Mouse (Mus musculus): ENCODE measurements at regions not wholly inside any gene's neighbourhood (a gene's known extent, or its start where the extent isn't known, plus 50 kb on each side); places are given as distances from the start of the nearest gene placed in this dataset.

DNA sequence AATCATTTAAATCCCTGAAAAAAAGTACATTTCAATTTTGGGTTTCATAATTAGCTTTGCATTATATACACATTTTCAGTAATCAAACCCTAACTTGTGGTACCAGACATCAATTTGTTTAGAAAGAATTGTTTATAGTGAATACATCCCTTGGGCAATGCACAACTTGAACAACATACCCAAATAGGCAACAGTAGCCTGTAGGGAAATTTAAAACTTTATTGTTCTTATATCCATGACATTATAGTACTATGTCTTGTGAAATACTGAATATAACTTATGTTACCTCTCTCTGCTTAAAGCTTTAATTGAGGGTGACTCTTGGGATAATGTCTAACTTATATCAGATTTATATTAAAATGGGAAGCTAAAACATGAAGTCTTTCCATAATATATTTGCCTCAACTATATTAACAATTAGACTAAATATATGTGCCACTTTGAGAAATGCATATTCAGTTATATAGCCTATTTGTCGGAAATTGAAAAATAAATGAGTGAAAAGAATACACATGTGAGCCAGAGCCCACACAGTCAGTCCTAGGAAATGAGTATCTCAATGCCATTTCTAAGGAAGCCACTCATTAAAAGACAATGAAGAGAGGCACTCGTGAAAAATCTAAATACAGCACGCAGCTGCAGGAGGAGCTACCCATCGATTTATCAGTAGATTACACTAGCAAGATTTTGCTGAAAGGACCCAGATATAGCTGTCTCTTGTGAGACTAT lies 458.1 kb upstream of the Slitrk6 start:
- no peaks in the 10 kb centered on the region for H3K4me1 ChIP-seq
- H3K9me3 ChIP-seq: no peaks in the 10 kb centered on the region
- H3K27me3 ChIP-seq (replicated peaks): no peaks in the 10 kb centered on the region
- 79% methylated on average over 4 of the region's 4 CpGs for WGBS
- no peak overlapping the region for H3K27ac ChIP-seq
- H3K9ac ChIP-seq: no peak overlapping the region
- no peaks in the 10 kb centered on the region for H3K36me3 ChIP-seq (replicated peaks)
- no peak overlapping the region for H3K4me2 ChIP-seq
- no peak for ATAC-seq (replicated peaks)
- H3K4me3 ChIP-seq: no peak overlapping the region

DNA sequence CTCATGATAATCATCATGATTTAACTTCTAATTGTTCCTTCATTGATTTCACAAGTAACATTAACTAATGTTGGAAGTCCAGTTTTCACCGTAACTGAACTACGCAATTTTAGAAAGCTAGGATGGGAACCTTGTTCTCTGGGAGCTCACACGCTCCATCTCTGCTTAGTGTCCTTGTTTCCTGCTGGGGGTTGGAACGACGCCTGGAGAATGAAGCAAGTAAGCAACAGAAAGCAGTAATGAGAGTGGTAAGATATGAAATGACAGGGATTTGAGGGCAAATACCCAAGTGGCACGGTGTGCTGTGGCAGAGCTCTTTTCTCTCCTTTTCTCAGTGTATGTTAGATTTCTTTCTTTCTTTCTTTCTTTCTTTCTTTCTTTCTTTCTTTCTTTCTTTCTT lies 448.0 kb upstream of the Slitrk5 start:
- no peaks in the 10 kb centered on the region for H3K9me3 ChIP-seq
- no peaks in the 10 kb centered on the region for H3K4me1 ChIP-seq
- no peak overlapping the region for H3K9ac ChIP-seq
- H3K27ac ChIP-seq: no peak overlapping the region
- H3K36me3 ChIP-seq (replicated peaks): no peaks in the 10 kb centered on the region
- no peak overlapping the region for H3K4me2 ChIP-seq
- no peak for ATAC-seq (replicated peaks)
- no peak overlapping the region for H3K4me3 ChIP-seq
- 80% methylated on average over 6 of the region's 6 CpGs for WGBS
- no peaks in the 10 kb centered on the region for H3K27me3 ChIP-seq (replicated peaks)

DNA sequence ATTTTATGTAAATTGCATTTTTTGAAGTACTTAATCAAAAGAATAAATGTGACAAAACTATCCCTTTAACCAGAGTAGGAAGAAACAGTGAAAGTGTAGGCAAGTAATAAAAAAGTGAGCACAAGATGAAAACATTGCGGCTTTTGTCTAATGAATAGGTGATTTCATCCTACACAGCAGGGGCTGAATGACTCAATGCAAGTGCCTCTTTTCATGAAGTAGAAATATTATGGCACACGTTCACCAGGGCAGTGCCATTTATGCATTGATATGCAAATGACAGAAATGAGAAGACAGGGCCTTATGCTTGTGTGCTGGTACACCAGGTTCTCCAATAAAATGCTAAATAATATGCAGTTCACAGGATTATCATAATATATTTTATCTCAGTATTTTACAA lies 435.8 kb upstream of the Slitrk5 start:
- Histone ChIP-seq H3K9ac (no peak overlapping the region), H3K4me3 (no peak overlapping the region), H3K36me3 (replicated peaks) (no peaks in the 10 kb centered on the region), H3K27me3 (replicated peaks) (no peaks in the 10 kb centered on the region), H3K27ac (no peak overlapping the region), H3K4me1 (no peaks in the 10 kb centered on the region), H3K9me3 (no peaks in the 10 kb centered on the region), H3K4me2 (no peak overlapping the region)
- no peak for ATAC-seq (replicated peaks)
- 43% methylated on average over 2 of the region's 2 CpGs for whole genome bisulfite sequencing

DNA sequence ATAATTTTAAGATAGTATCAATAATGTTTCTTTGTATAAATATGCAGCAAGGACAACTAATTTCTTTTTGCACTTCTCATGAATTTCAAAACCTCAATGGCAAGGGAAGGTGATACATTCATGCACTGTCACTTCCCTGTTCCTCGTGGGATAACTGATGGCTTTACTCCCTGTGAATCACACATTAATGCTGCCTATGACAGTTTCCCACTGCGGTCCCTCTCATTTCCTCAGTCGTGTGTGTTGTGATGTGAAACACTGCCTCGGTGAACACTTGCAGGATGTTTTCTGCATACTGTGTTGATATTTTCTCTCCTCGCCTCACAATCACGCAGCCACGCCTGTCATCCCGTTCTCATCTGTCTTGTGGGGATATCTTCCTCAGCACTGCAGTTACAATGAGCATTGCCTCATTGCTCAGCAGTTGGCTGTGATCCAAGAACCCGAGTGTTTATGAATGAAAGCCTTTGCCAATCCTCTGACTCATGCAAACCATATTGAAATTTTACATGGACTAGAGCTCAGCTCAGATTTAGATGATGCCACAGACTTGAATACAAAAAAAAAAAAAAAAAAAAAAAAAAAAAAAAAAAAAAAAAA lies 425.4 kb upstream of the Slitrk5 start:
- Histone ChIP-seq H3K4me2 (peak overlapping the region; percentile 36), H3K4me1 (peaks cover 7% of the 10 kb centered on the region; the same call in 1 of the 2 replicates), H3K27ac (no peak overlapping the region), H3K4me3 (peak overlapping the region; percentile 11; the same call in 1 of the 2 replicates), H3K27me3 (replicated peaks) (no peaks in the 10 kb centered on the region), H3K9me3 (no peaks in the 10 kb centered on the region), H3K36me3 (replicated peaks) (no peaks in the 10 kb centered on the region), H3K9ac (no peak overlapping the region)
- WGBS: 29% methylated on average over 9 of the region's 9 CpGs
- peak; percentile 93 for ATAC-seq (replicated peaks)

DNA sequence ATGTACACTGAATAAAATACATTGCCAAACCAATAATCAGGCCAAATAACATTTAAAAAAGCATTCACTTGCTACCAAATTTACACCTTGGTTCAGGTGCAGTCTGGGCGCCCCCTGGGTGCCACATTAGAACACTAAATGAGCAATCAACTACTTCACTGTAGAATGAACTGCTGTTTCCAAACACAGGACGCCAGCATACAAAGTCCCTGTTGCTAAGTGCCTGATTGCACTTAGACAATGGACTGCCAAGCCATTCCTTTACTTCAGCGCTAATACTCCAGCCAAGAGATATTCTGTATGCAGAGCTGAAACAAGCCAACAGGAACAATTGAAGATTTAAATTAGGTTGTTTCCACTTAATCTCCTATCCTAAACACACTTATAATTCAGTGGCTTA lies 421.7 kb upstream of the Slitrk5 start:
- Histone ChIP-seq H3K9ac (no peak overlapping the region), H3K27ac (no peak overlapping the region), H3K9me3 (no peaks in the 10 kb centered on the region), H3K4me2 (no peak overlapping the region), H3K4me1 (peaks cover 7% of the 10 kb centered on the region; the same call in 1 of the 2 replicates), H3K4me3 (no peak overlapping the region), H3K27me3 (replicated peaks) (no peaks in the 10 kb centered on the region), H3K36me3 (replicated peaks) (no peaks in the 10 kb centered on the region)
- WGBS: 9% methylated on average over 3 of the region's 3 CpGs
- 0 out of 2 replicates have a peak, but pooled peaks have one; percentile 62 for ATAC-seq (replicated peaks)

DNA sequence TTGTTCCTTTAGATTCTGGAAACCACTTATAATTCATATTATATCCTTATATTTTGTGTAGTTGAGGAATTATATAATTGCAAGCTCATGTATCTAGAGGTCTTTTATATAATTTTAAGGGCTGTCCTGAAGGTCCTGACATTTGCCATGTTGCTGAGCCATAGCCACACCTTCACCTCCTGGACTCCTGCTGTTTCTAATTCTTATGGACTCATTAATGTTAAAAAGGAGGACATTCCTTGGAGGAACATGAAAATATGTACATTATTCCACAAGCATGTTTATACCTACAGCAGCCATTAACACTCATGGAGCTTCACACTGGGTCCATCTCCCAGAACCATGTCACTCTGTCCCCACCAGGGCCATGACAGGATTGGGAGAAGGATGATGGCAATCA lies 413.2 kb upstream of the Slitrk5 start:
- Histone ChIP-seq H3K27ac (no peak overlapping the region), H3K4me2 (no peak overlapping the region), H3K4me3 (no peak overlapping the region), H3K9me3 (no peaks in the 10 kb centered on the region), H3K27me3 (replicated peaks) (no peaks in the 10 kb centered on the region), H3K9ac (no peak overlapping the region), H3K4me1 (no peaks in the 10 kb centered on the region), H3K36me3 (replicated peaks) (no peaks in the 10 kb centered on the region)
- ATAC-seq (replicated peaks): no peak

DNA sequence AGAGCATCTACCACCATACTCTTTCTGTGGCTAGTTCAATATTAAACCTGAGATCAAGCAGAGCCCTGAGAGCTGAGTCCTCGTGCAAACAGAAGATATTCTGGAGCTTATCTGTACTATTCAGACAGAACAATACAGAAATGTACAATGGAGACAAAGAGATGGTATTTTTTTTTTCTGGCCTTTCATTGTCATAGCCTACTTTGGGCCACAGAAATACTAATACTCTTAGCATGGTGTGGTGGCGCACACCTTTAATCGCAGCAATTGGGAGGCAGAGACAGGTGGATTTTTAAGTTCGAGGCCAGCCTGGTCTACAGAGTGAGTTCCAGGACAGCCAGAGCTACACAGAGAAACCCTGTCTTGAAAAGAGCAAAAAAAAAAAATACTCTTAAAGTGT lies 404.7 kb upstream of the Slitrk5 start:
- no peak for ATAC-seq (replicated peaks)
- H3K4me1 ChIP-seq: no peaks in the 10 kb centered on the region
- H3K27ac ChIP-seq: no peak overlapping the region
- no peaks in the 10 kb centered on the region for H3K36me3 ChIP-seq (replicated peaks)
- no peak overlapping the region for H3K9ac ChIP-seq
- no peaks in the 10 kb centered on the region for H3K27me3 ChIP-seq (replicated peaks)
- 70% methylated on average over 4 of the region's 4 CpGs for WGBS
- H3K4me2 ChIP-seq: no peak overlapping the region
- H3K4me3 ChIP-seq: no peak overlapping the region
- H3K9me3 ChIP-seq: no peaks in the 10 kb centered on the region

DNA sequence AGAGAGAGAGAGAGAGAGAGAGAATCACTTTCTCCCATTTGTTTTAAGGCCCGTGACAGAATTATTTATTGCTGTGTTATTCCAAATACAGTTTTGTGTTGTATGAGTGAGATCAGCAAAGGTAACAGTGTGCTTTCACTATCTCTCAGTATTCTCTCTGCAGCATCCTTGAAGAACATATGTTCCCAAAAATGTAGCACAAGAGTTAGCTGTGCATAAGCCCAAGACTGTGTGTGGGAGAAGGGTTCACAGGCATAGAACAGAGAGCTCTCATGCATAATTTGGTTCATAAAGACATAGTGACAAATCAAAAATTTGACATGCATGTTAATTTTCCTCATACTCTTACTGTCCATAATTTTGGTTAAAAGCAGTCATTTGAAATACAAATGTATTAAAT lies 393.5 kb upstream of the Slitrk5 start:
- Histone ChIP-seq H3K27me3 (replicated peaks) (no peaks in the 10 kb centered on the region), H3K4me2 (no peak overlapping the region), H3K36me3 (replicated peaks) (no peaks in the 10 kb centered on the region), H3K9ac (no peak overlapping the region), H3K9me3 (no peaks in the 10 kb centered on the region), H3K4me1 (no peaks in the 10 kb centered on the region), H3K27ac (no peak overlapping the region), H3K4me3 (no peak overlapping the region)
- 97% methylated on average over 1 of the region's 1 CpGs for WGBS
- no peak for ATAC-seq (replicated peaks)

DNA sequence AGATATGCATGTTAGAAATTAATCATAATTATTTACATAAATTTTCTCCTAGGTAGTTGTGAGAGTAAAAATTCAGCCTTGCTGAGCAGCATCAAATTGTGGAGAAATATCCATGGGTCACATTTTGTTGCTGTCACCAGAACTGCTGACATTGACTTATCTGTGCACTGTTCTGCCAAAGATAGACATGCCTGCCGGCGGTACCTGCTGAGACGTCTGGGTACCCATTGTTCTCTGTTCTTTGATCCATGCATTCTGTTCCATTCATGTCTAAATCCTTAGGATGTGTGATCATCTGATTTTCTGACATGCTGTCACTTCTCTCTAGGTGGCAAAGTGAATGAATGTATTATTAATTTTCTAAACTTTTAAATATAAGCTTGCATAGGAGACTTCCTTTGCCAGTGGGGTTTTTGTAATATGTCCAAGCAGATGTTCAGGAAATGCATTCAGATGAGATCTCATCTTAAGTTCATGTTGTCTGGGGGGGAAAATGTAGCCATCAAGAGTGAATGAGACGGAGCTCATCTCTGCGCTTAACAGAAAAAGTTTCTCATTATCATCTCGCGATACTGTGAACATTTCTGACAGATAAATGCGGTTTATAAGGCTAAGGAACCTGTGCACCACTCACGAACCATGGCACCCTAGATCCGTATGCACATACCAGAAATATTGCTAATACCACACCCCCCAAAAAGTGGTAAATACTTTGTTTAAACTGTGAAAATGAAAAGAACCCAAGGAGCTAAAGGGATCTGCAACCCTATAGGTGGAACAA lies 391.0 kb upstream of the Slitrk5 start:
- no peak overlapping the region for H3K9ac ChIP-seq
- no peaks in the 10 kb centered on the region for H3K4me1 ChIP-seq
- ATAC-seq (replicated peaks): peak; percentile 93
- H3K36me3 ChIP-seq (replicated peaks): no peaks in the 10 kb centered on the region
- H3K4me3 ChIP-seq: no peak overlapping the region
- no peak overlapping the region for H3K4me2 ChIP-seq
- no peak overlapping the region for H3K27ac ChIP-seq
- no peaks in the 10 kb centered on the region for H3K27me3 ChIP-seq (replicated peaks)
- no peaks in the 10 kb centered on the region for H3K9me3 ChIP-seq
- WGBS: 55% methylated on average over 10 of the region's 10 CpGs

DNA sequence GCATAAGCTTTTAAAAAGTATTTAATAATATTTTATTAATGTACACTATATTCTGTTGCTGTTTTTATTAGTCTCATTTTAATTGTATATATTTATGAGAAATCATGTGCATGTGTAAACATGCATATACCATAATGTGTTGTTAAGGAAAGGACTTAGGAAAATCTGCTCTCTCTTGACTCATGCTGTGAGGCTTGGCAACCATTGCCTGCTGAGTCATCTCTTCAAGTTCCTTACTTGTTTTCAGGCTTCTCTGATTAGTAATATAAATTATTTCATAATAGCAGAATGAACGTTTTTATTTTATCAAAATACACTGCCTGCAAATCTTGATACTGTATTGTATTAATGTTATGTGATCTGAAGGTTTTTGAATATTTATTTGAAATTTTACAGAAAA lies 388.9 kb upstream of the Slitrk5 start:
- Histone ChIP-seq H3K36me3 (replicated peaks) (no peaks in the 10 kb centered on the region), H3K4me3 (no peak overlapping the region), H3K27ac (no peak overlapping the region), H3K4me1 (no peaks in the 10 kb centered on the region), H3K9me3 (no peaks in the 10 kb centered on the region), H3K9ac (no peak overlapping the region), H3K4me2 (no peak overlapping the region), H3K27me3 (replicated peaks) (no peaks in the 10 kb centered on the region)
- WGBS: 60% methylated on average over 1 of the region's 1 CpGs
- no peak for ATAC-seq (replicated peaks)

DNA sequence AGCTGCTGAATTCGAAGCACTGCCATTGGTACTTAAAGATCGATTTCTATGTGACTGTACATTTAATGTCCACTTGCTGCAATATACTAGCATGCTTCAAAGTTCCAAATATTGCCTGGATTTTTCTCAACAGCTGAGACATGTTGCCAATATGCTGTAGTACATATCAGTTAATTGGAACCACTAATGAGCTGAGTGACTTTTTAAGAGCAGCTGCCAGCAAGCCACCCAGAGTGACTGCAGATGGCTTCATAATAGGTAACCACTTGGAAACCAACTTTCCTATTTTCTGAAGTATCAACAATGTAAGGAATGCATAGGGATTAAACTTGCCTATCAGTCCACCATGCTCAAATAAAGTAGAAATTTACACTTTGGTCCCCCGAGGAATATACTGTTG lies 379.4 kb upstream of the Slitrk5 start:
- 92% methylated on average over 3 of the region's 3 CpGs for WGBS
- Histone ChIP-seq H3K4me2 (no peak overlapping the region), H3K27me3 (replicated peaks) (no peaks in the 10 kb centered on the region), H3K27ac (no peak overlapping the region), H3K9ac (no peak overlapping the region), H3K4me3 (no peak overlapping the region), H3K9me3 (no peaks in the 10 kb centered on the region), H3K36me3 (replicated peaks) (no peaks in the 10 kb centered on the region), H3K4me1 (no peaks in the 10 kb centered on the region)
- no peak for ATAC-seq (replicated peaks)

DNA sequence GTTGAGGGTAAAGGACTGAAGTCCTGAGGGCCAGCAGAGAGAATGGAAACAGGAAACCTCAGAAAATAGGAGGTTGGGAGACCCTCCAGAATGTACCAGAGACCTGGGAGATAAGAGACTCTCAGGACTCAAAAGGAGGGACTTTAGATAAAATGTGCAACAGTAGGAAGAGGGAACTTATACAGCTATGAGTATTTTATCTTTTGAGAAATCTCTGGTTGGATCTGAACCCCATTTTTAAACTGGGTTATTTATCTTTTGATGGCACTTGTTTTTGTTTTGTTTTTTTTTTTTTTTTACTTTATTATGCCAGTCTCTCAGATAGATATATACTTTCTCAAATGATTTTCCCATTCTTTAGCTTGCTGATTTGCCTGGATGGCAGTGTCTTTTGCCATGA lies 377.1 kb upstream of the Slitrk5 start:
- H3K27me3 ChIP-seq (replicated peaks): no peaks in the 10 kb centered on the region
- no peaks in the 10 kb centered on the region for H3K9me3 ChIP-seq
- H3K36me3 ChIP-seq (replicated peaks): no peaks in the 10 kb centered on the region
- no peak overlapping the region for H3K9ac ChIP-seq
- no peaks in the 10 kb centered on the region for H3K4me1 ChIP-seq
- no peak overlapping the region for H3K4me3 ChIP-seq
- no peak for ATAC-seq (replicated peaks)
- no peak overlapping the region for H3K27ac ChIP-seq
- H3K4me2 ChIP-seq: no peak overlapping the region

DNA sequence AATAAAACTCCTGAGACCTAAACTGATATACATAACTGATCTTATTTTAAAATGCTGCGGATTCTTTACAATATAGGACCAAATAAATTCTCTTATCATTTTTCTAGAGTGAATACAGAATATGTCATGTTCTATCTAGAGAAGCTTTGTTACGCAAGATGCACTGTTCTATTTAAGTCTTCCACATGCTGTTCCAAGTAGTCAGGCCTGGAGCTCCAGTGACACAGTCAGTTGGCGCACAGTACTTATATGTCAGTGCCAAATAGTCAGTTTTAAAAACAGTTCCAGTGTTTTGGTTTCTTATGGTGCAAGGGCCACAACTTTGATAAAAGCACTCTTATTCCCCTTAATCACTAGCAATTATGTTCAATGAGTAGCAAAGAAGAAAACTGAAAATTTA lies 344.3 kb upstream of the Slitrk5 start:
- H3K4me1 ChIP-seq: no peaks in the 10 kb centered on the region
- no peaks in the 10 kb centered on the region for H3K9me3 ChIP-seq
- H3K4me3 ChIP-seq: no peak overlapping the region
- H3K9ac ChIP-seq: no peak overlapping the region
- no peaks in the 10 kb centered on the region for H3K36me3 ChIP-seq (replicated peaks)
- H3K4me2 ChIP-seq: no peak overlapping the region
- ATAC-seq (replicated peaks): no peak
- no peak overlapping the region for H3K27ac ChIP-seq
- WGBS: 91% methylated on average over 3 of the region's 3 CpGs
- no peaks in the 10 kb centered on the region for H3K27me3 ChIP-seq (replicated peaks)
